Mouse (Mus musculus): Measurements from ENCODE around the gene Slc13a2.

Slc13a2 gene

GRCm38 (mm10) chr11:78422055-78422819 is at the start of gene Slc13a2:
Slc13a2 (minus strand) TSS chr11:78422217.
- DNase-seq (ENCODE audit: low spot score in 2 of 2): no peak

GRCm38 (mm10) chr11:78471326-78472103 is 49.5 kb upstream of the Slc13a2 start:
- DNase-seq (ENCODE audit: low spot score in 2 of 2): no peak

GRCm38 (mm10) chr11:78467932-78468331 is 45.9 kb upstream of the Slc13a2 start:
- DNase-seq (ENCODE audit: low spot score in 2 of 2): no peak

- no peak for DNase-seq (ENCODE audit: low spot score in 2 of 2)
These were observed 45.5 kb upstream of the Slc13a2 start for GRCm38 (mm10) chr11:78467515-78467914.

GRCm38 (mm10) chr11:78466242-78466912 is 44.4 kb upstream of the Slc13a2 start:
- DNase-seq (ENCODE audit: low spot score in 2 of 2): no peak

- peak; percentile 69 to 84 for DNase-seq (ENCODE audit: low spot score in 2 of 2)
These were observed 43.7 kb upstream of the Slc13a2 start, which contains the start of gene Slc46a1 for GRCm38 (mm10) chr11:78465568-78466180. Slc46a1 (plus strand) TSS chr11:78465697.

GRCm38 (mm10) chr11:78465116-78465515 is 43.1 kb upstream of the Slc13a2 start:
- DNase-seq (ENCODE audit: low spot score in 2 of 2): no peak

- DNase-seq (ENCODE audit: low spot score in 2 of 2): no peak
These were observed 41.4 kb upstream of the Slc13a2 start for GRCm38 (mm10) chr11:78463286-78464036.

GRCm38 (mm10) chr11:78462669-78463068 is 40.7 kb upstream of the Slc13a2 start:
- no peak for DNase-seq (ENCODE audit: low spot score in 2 of 2)

- no peak for DNase-seq (ENCODE audit: low spot score in 2 of 2)
These were observed 39.9 kb upstream of the Slc13a2 start for GRCm38 (mm10) chr11:78461894-78462293.

GRCm38 (mm10) chr11:78458740-78459139 is 36.7 kb upstream of the Slc13a2 start:
- no peak for DNase-seq (ENCODE audit: low spot score in 2 of 2)

- no peak for DNase-seq (ENCODE audit: low spot score in 2 of 2)
These were observed 33.3 kb upstream of the Slc13a2 start for GRCm38 (mm10) chr11:78455308-78455707.

- no peak for DNase-seq (ENCODE audit: low spot score in 2 of 2)
These were observed 32.3 kb upstream of the Slc13a2 start for GRCm38 (mm10) chr11:78454276-78454675.

- DNase-seq (ENCODE audit: low spot score in 2 of 2): peak; percentile 69 to 86
These were observed 31.7 kb upstream of the Slc13a2 start for GRCm38 (mm10) chr11:78453675-78454074.

- no peak for DNase-seq (ENCODE audit: low spot score in 2 of 2)
These were observed 28.3 kb upstream of the Slc13a2 start for GRCm38 (mm10) chr11:78450337-78450736.

GRCm38 (mm10) chr11:78448242-78448641 is 26.2 kb upstream of the Slc13a2 start:
- DNase-seq (ENCODE audit: low spot score in 2 of 2): no peak

- no peak for DNase-seq (ENCODE audit: low spot score in 2 of 2)
These were observed 25.2 kb upstream of the Slc13a2 start for GRCm38 (mm10) chr11:78447168-78447567.

- no peak for DNase-seq (ENCODE audit: low spot score in 2 of 2)
These were observed 21.1 kb upstream of the Slc13a2 start for GRCm38 (mm10) chr11:78443115-78443514.

GRCm38 (mm10) chr11:78438399-78438930 is 16.4 kb upstream of the Slc13a2 start:
- DNase-seq (ENCODE audit: low spot score in 2 of 2): no peak

GRCm38 (mm10) chr11:78437182-78437581 is 15.2 kb upstream of the Slc13a2 start:
- DNase-seq (ENCODE audit: low spot score in 2 of 2): no peak

Measured in spleen, postnatal 4 days (tissue).